Mouse (Mus musculus) heart, postnatal 0 days (tissue): ENCODE results near the gene Daam2. TPM values are rescaled to one million over a fixed set of nuclear protein-coding genes. Genes with fewer than 3 reads are reported as not detected.

Source experiments
- ATAC-seq: fragments of 200-750 bp; cut with Nextera tagmentation; 2 replicates; pipeline ENCODE4 v1.8.0; 2017; ENCODE audit warnings: low read depth, moderate number of reproducible peaks, moderate library complexity; ENCODE audit not compliant: insufficient read depth
- DNase-seq: peaks from one replicate; pipeline ENCODE4 v3.0.0-alpha.2; 2016; ENCODE audit warnings: low spot score
- H3K27ac ChIP-seq: fragments of 300-500 bp; sonication (generic); 2 replicates; pipeline ENCODE4 v1.5.1; 2014; ENCODE audit warnings: low read depth, mild to moderate bottlenecking
- H3K27me3 ChIP-seq: fragments of 300-500 bp; sonication (generic); 2 replicates; pipeline ENCODE4 v1.6.1; 2014; ENCODE audit warnings: low read length, mixed read lengths; ENCODE audit not compliant: control insufficient read depth, insufficient read depth
- H3K36me3 ChIP-seq: fragments of 300-500 bp; sonication (generic); replicated peaks from 2 replicates; pipeline ENCODE4 v1.6.1; 2014; ENCODE audit warnings: low read length, mixed read lengths; ENCODE audit not compliant: control insufficient read depth, insufficient read depth
- H3K4me1 ChIP-seq: fragments of 300-500 bp; sonication (generic); 2 replicates; pipeline ENCODE4 v1.6.1; 2014; ENCODE audit warnings: antibody characterized with exemption; ENCODE audit not compliant: control insufficient read depth, insufficient read depth
- H3K4me2 ChIP-seq: fragments of 300-500 bp; sonication (generic); 2 replicates; pipeline ENCODE4 v1.6.1; 2014; ENCODE audit warnings: low read depth, mild to moderate bottlenecking, low read length, moderate library complexity
- H3K4me3 ChIP-seq: fragments of 300-500 bp; sonication (generic); 2 replicates; pipeline ENCODE4 v1.5.1; 2014; ENCODE audit warnings: low read depth, low read length
- H3K9ac ChIP-seq: fragments of 300-500 bp; sonication (generic); replicated peaks from 2 replicates; pipeline ENCODE4 v1.6.1; 2014; ENCODE audit warnings: low read depth, low read length, mixed read lengths
- H3K9me3 ChIP-seq: fragments of 300-500 bp; sonication (generic); replicated peaks from 2 replicates; pipeline ENCODE4 v1.6.1; 2016; ENCODE audit warnings: low read length; ENCODE audit not compliant: control insufficient read depth
- CTCF ChIP-seq: IDR thresholded peaks from 2 replicates; pipeline ENCODE4 v1.5.1; 2016; ENCODE audit warnings: antibody characterized with exemption, control low read depth, low read depth
- EP300 ChIP-seq: IDR thresholded peaks from 2 replicates; pipeline ENCODE4 v1.6.1; 2016; ENCODE audit warnings: antibody characterized with exemption, low read depth
- WGBS: fragments of 180-500 bp; shearing (Covaris S2); extraction: QIAGEN DNeasy Blood & Tissue Kit; methylation state at CpG from one replicate; pipeline ENCODE4 v1.1.7; 2014; 5-methylcytosine and 5-hydroxymethylcytosine counted together
- polyA plus RNA-seq: library from polyadenylated mRNA; unstranded; fragments of >200 nt; fragmentation: Nextera tagmentation; extraction: Ambion mirVana; gene quantifications from 2 replicates; pipeline ENCODE4 v1.2.1, GENCODE M21; 2015
- total RNA-seq: library from RNA; depleted of rRNA; stranded (reverse); fragments of >200 nt; gene quantifications from 2 replicates; pipeline ENCODE4 v1.2.3, GENCODE M21; 2014; ENCODE audit warnings: low replicate concordance

The Daam2 gene
- total and polyA plus RNA-seq, 2 experiments from 2014 or later, result 2.4 to 10.5 TPM

GRCm38 (mm10) chr17:49423872-49424271, 140.3 kb downstream of the Daam2 start:
- ATAC-seq, result no peak
- no peak overlapping the region for H3K9ac ChIP-seq
- no peak for DNase-seq
- H3K4me2 ChIP-seq, result no peak overlapping the region
- H3K4me1 ChIP-seq, result 0 out of 2 replicates have a peak, but pooled peaks cover 2% of the 10 kb centered on the region
- WGBS, result 87% methylated on average over 3 of the region's 3 CpGs
- H3K27me3 ChIP-seq, result no peaks in the 10 kb centered on the region
- no peaks in the 10 kb centered on the region for H3K36me3 ChIP-seq
- H3K9me3 ChIP-seq, result no peaks in the 10 kb centered on the region
- TF ChIP-seq EP300, result no peak
- TF ChIP-seq CTCF, result no peak
- no peak overlapping the region for H3K27ac ChIP-seq
- H3K4me3 ChIP-seq, result no peak overlapping the region

- Histone ChIP-seq H3K4me3 (no peak overlapping the region), H3K4me2 (no peak overlapping the region), H3K27ac (no peak overlapping the region), H3K36me3 (no peaks in the 10 kb centered on the region), H3K9ac (no peak overlapping the region), H3K27me3 (no peaks in the 10 kb centered on the region), H3K4me1 (no peaks in the 10 kb centered on the region), H3K9me3 (no peaks in the 10 kb centered on the region)
- ATAC-seq (no peak), DNase-seq (no peak)
- WGBS, result 80% methylated on average over 2 of the region's 2 CpGs
- TF ChIP-seq CTCF (no peak), EP300 (no peak)
Observed at GRCm38 (mm10) chr17:49423067-49423325, 141.1 kb downstream of the Daam2 start.

- Histone ChIP-seq H3K36me3 (no peaks in the 10 kb centered on the region), H3K27me3 (no peaks in the 10 kb centered on the region), H3K4me1 (no peaks in the 10 kb centered on the region), H3K9me3 (no peaks in the 10 kb centered on the region), H3K4me3 (no peak overlapping the region), H3K27ac (no peak overlapping the region), H3K9ac (no peak overlapping the region), H3K4me2 (no peak overlapping the region)
- 63% methylated on average over 3 of the region's 3 CpGs for WGBS
- ATAC-seq (no peak), DNase-seq (no peak)
- no peak for TF ChIP-seq EP300
- no peak for TF ChIP-seq CTCF
Observed at GRCm38 (mm10) chr17:49422286-49423066, 141.7 kb downstream of the Daam2 start.

- 74% methylated on average over 6 of the region's 6 CpGs for WGBS
Observed at GRCm38 (mm10) chr17:49419813-49420212, 144.3 kb downstream of the Daam2 start.

GRCm38 (mm10) chr17:49416228-49416627, 147.9 kb downstream of the Daam2 start:
- no peak for TF ChIP-seq EP300
- no peak for TF ChIP-seq CTCF
- WGBS, result 61% methylated on average over 3 of the region's 3 CpGs
- no peaks in the 10 kb centered on the region for H3K27me3 ChIP-seq
- H3K27ac ChIP-seq, result no peak overlapping the region
- ATAC-seq (no peak), DNase-seq (no peak)
- H3K4me2 ChIP-seq, result no peak overlapping the region
- no peak overlapping the region for H3K9ac ChIP-seq
- H3K9me3 ChIP-seq, result no peaks in the 10 kb centered on the region
- H3K36me3 ChIP-seq, result no peaks in the 10 kb centered on the region
- H3K4me3 ChIP-seq, result no peak overlapping the region
- no peaks in the 10 kb centered on the region for H3K4me1 ChIP-seq

More at GRCm38 (mm10) chr17:49419813-49420212, 144.3 kb downstream of the Daam2 start:
- no peak overlapping the region for H3K9ac ChIP-seq
- H3K9me3 ChIP-seq, result no peaks in the 10 kb centered on the region
- no peaks in the 10 kb centered on the region for H3K27me3 ChIP-seq
- H3K4me1 ChIP-seq, result no peaks in the 10 kb centered on the region
- no peak overlapping the region for H3K4me3 ChIP-seq
- H3K36me3 ChIP-seq, result no peaks in the 10 kb centered on the region
- DNase-seq, result no peak
- TF ChIP-seq CTCF (no peak), EP300 (no peak)
- ATAC-seq, result no peak
- H3K4me2 ChIP-seq, result no peak overlapping the region
- H3K27ac ChIP-seq, result no peak overlapping the region

GRCm38 (mm10) chr17:49413554-49413953, 150.6 kb downstream of the Daam2 start:
- Histone ChIP-seq H3K9ac (no peak overlapping the region), H3K9me3 (no peaks in the 10 kb centered on the region), H3K36me3 (no peaks in the 10 kb centered on the region), H3K27me3 (no peaks in the 10 kb centered on the region), H3K4me2 (no peak overlapping the region), H3K4me3 (no peak overlapping the region), H3K27ac (no peak overlapping the region), H3K4me1 (no peaks in the 10 kb centered on the region)
- no peak for DNase-seq
- no peak for ATAC-seq
- 0 out of 2 replicates have a peak, but pooled peaks have one; percentile 18 for TF ChIP-seq CTCF
- TF ChIP-seq EP300, result no peak
- 54% methylated on average over 3 of the region's 3 CpGs for WGBS
